8 mouse cellular contexts compared by ENCODE assay signal in the genomic region with DNA sequence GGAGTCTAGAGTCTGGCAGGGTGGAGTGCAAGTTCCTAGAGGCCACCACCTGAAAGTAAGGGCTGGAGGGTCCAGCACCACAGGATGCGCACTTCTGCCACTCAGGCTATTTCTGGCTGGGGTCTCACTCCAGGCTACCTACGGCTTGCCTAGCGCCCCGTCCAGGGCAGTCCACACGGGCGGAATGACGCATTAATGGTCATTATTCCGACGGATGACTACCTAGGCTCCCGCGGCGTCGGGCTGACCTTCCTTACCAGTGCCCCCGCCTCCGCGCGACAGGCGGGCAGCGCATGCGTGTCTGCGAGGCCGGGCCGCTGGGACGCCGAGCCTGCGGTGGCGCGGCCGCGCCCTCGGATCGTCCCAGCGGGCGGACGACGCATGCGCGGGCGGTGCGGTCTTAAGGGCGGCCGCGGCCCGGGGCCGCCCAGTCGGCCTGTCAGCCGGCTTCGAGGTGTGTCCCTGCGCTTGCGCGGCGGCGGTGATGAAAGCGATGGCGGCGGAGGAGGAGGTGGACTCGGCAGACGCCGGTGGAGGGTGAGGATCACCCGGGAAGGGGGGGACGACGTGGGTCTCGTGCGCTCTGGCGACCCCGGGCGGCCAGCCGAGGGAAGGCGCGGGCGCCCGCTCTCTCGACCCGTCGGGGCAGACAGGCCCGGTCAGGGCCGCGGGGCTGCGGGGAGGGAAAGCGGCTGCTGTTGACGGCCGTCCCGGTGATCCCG. TPM values are rescaled to one million over a fixed set of nuclear protein-coding genes. Genes with fewer than 3 reads are reported as not detected.
DNase-seq lines count a peak whose midpoint lies in the region; ATAC-seq lines count a peak whose summit lies in the region.

A gene (plus strand): TSS at position 306 of the 722 bp plus-strand sequence.

- intact Hi-C loops in gastrocnemius, postnatal 14 days (cut with DNase I; ENCODE audit: low total_unique reads) = no loop called here
- intact Hi-C loops in left cerebral cortex, postnatal 10 days (cut with DNase I) = loop anchor here (5.0 kb wide), 1 partner anchor 221 kb away; no protein-coding TSS in a partner anchor

- peak; percentile 93 for DNase-seq in adipocyte (ENCODE audit: low spot score)
- DNase-seq in embryo, embryonic 10 days (ENCODE audit: low spot score) = peak; percentile 94
- DNase-seq in gastrocnemius, postnatal 14 days = peak; percentile 97
- peak; percentile 87 to 97 for DNase-seq in left cerebral cortex, postnatal 10 days (ENCODE audit: extremely low spot score in 1 of 2, low spot score in 2 of 2)
- peak; percentile 90 for DNase-seq in right cerebral cortex, postnatal 25 days
- peak; percentile 96 for DNase-seq in urinary bladder, postnatal 4 days (ENCODE audit: low spot score in 2 of 2)

- ATAC-seq in inflammation-experienced regulatory T-cells, adult 6 months = peak; percentile 94
- ATAC-seq in megakaryocyte-erythroid progenitor cell, adult 5-6 weeks (replicated peaks; ENCODE audit: low FRiP score, low TSS enrichment, poor library complexity, severe bottlenecking) = peak; percentile 64

RNA-seq across cellular contexts. Expression of the gene that starts here (rescaled TPM):
- 10 to 100 TPM; 26.0 to 26.3 TPM for total RNA-seq in gastrocnemius, postnatal 14 days (2021)
- polyA plus RNA-seq in inflammation-experienced regulatory T-cells, adult 6 months (2017; shearing (Covaris generic)) = 10 to 100 TPM; 11.3 to 21.8 (median 13.0) TPM
- total RNA-seq in left cerebral cortex, postnatal 10 days (2021) = 10 to 100 TPM; 31.3 to 37.0 TPM
- 23.6 and 30.9 TPM in 2 replicates for total RNA-seq in megakaryocyte-erythroid progenitor cell, adult 5-6 weeks (2014; fragmentation: Nextera tagmentation)
- total RNA-seq in megakaryocyte-erythroid progenitor cell, adult 5-6 weeks (2017) = 17.7 and 26.4 TPM in 2 replicates

Comparison
In these comparisons a context has a peak if more than half of its experiments do, and no peak if none do; other contexts are left out.
1. Peak in every context shown above with its lines: DNase-seq and ATAC-seq.